Mouse (Mus musculus) heart, adult 2 months (tissue): ENCODE measurements at regions not wholly inside any gene's neighbourhood (a gene's known extent, or its start where the extent isn't known, plus 50 kb on each side); places are given as distances from the start of the nearest gene placed in this dataset.

Source experiments
- DNase-seq, 2 experiments: peaks; one replicate each; pipeline ENCODE4 v3.0.0; 2021
- H3K27ac ChIP-seq: fragments of 200-600 bp; 2 replicates; pipeline ENCODE4 v1.8.1; 2022
- H3K27me3 ChIP-seq: fragments of 200-500 bp; 2 replicates; pipeline ENCODE4 v1.6.1; 2012; ENCODE audit warnings: mild to moderate bottlenecking, low read length, inconsistent platforms, mixed read lengths; ENCODE audit not compliant: control insufficient read depth, insufficient read depth
- H3K36me3 ChIP-seq: fragments of 200-500 bp; 2 replicates; pipeline ENCODE4 v1.6.1; 2012; ENCODE audit warnings: low read length, inconsistent platforms; ENCODE audit not compliant: control insufficient read depth, insufficient read depth
- H3K4me1 ChIP-seq: fragments of 200-500 bp; 2 replicates; pipeline ENCODE4 v1.6.1; 2011; ENCODE audit warnings: low read length; ENCODE audit not compliant: control insufficient read depth, insufficient read depth
- H3K4me3 ChIP-seq: fragments of 200-600 bp; 2 replicates; pipeline ENCODE4 v1.8.1; 2022
- H3K79me2 ChIP-seq: fragments of 200-500 bp; replicated peaks from 2 replicates; pipeline ENCODE4 v1.6.1; 2012; ENCODE audit warnings: mild to moderate bottlenecking, inconsistent platforms, low read length, moderate library complexity, mixed read lengths; ENCODE audit not compliant: control insufficient read depth, insufficient read depth
- H3K9ac ChIP-seq: fragments of 200-500 bp; 2 replicates; pipeline ENCODE4 v1.6.1; 2012; ENCODE audit warnings: low read depth, mild to moderate bottlenecking, control low read depth, inconsistent platforms, low read length, mixed read lengths
- CTCF ChIP-seq: fragments of 200-600 bp; IDR thresholded peaks from 2 replicates; pipeline ENCODE4 v1.8.1; 2022; ENCODE audit warnings: antibody characterized with exemption, mild to moderate bottlenecking, moderate library complexity
- EP300 ChIP-seq: fragments of 200-500 bp; IDR thresholded peaks from 2 replicates; pipeline ENCODE4 v1.6.1; 2011; ENCODE audit warnings: low read depth, low read length, control low read depth; ENCODE audit not compliant: insufficient read depth
- POLR2A ChIP-seq: fragments of 200-500 bp; IDR thresholded peaks from 2 replicates; pipeline ENCODE4 v1.6.1; 2011; ENCODE audit warnings: mild to moderate bottlenecking, low read depth, low read length, control low read depth; ENCODE audit not compliant: insufficient read depth
- WGBS: fragments of 180-500 bp; shearing (Covaris S2); methylation state at CpG from one replicate; pipeline ENCODE4 v1.1.7; 2018; 5-methylcytosine and 5-hydroxymethylcytosine counted together
- intact Hi-C: fragments of 180-260 bp; cut with DNase I; formaldehyde crosslinking; loops from one replicate; pipeline ENCODE4 v1.15.1; 2025

DNA sequence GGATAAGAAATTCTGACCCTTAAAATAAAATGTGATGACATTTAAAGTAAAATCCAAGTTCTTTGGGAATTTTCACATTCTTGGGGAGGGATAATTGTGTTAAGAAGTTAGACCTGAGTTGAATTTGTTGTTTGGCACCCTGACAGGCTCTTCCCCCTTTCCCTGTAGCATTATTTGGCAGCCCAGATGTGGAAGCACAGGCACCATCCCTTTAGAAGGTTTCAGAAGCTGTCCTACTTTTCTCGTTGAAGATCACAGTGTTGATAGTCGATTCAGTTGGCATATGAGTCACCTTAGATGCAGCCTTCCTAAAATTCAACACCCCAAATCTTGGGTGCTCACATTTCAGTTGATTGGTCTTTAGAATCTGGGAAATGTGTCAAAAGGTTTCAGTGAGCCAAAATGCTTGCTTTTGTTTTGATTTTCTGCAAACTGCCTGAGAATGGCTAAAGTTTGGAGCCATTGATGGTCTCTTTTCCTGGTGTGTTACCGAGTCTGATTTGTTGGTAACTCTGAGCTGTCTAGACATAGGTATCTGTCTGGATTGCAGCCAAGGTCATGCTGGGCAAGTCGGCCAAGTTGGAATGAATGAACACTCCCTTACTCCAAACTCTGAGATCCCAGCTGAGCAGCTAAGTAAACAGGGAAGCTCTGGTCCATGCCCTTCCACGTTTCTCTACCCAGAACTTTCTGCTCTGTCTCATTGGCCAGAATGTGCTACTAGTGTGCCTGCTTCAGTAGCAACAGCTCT lies 65.9 kb upstream of the Bmper start:
- DNase-seq = peak in 1 of 2 experiments; percentile 25
- 24% methylated on average over 5 of the region's 5 CpGs for WGBS

DNA sequence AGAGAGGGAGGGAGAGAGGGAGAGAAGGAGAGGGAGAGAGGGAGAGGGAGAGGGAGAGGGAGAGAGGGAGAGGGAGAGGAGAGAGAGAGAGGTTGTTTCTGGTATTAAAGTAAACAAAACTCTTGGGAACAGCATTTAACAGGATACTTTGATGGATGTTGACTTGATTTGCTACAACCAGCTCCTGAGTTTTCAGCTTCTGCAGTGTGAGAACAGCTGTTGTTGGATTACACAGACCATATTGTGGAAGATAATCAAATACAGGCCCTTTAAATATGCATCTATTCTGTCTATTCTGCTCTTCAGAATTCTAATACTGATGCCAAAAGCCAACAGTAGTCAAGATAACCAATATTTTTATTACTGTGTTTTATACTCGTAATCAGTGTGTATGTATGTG lies 64.4 kb upstream of the Bmper start:
- H3K9ac ChIP-seq = no peak overlapping the region
- H3K27ac ChIP-seq = no peak overlapping the region
- WGBS = 59% methylated on average over 1 of the region's 1 CpGs
- H3K36me3 ChIP-seq = no peaks in the 10 kb centered on the region
- H3K4me1 ChIP-seq = no peaks in the 10 kb centered on the region
- H3K79me2 ChIP-seq = no peaks in the 10 kb centered on the region
- no peak overlapping the region for H3K4me3 ChIP-seq
- no peaks in the 10 kb centered on the region for H3K27me3 ChIP-seq
- intact Hi-C loops = no loop called here
- TF ChIP-seq POLR2A (no peak), CTCF (no peak), EP300 (no peak)
- DNase-seq = no peak

More for the DNA sequence above, 65.9 kb upstream of the Bmper start:
- Histone ChIP-seq H3K9ac (no peak overlapping the region), H3K36me3 (no peaks in the 10 kb centered on the region), H3K4me3 (no peak overlapping the region), H3K27me3 (no peaks in the 10 kb centered on the region), H3K27ac (no peak overlapping the region), H3K79me2 (no peaks in the 10 kb centered on the region), H3K4me1 (no peaks in the 10 kb centered on the region)
- TF ChIP-seq EP300 (no peak), CTCF (no peak)
- intact Hi-C loops = no loop called here

DNA sequence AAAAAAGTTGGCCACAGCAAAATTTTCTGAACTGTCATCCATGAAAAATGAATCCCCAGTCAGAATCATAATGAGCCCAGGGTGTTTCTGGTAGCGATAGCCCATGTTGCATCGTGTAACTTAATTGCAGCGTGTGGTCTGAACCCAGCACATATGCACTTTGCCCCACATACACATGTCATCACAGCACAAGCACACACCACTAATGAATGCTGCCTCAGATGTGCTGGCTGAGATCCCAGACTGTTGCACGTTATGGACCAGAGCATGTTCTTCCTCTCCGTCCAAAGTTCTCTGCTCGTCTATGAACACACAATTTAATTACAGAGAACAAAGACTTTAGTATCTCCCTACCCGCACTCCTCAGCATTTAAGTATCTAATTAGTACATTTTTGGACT lies 61.5 kb upstream of the Bmper start:
- DNase-seq = no peak
- Histone ChIP-seq H3K27me3 (no peaks in the 10 kb centered on the region), H3K4me1 (no peaks in the 10 kb centered on the region), H3K27ac (no peak overlapping the region), H3K9ac (no peak overlapping the region), H3K4me3 (no peak overlapping the region), H3K36me3 (no peaks in the 10 kb centered on the region), H3K79me2 (no peaks in the 10 kb centered on the region)
- TF ChIP-seq POLR2A = no peak
- TF ChIP-seq CTCF = no peak
- no peak for TF ChIP-seq EP300
- intact Hi-C loops = no loop called here
- WGBS = 63% methylated on average over 7 of the region's 7 CpGs

DNA sequence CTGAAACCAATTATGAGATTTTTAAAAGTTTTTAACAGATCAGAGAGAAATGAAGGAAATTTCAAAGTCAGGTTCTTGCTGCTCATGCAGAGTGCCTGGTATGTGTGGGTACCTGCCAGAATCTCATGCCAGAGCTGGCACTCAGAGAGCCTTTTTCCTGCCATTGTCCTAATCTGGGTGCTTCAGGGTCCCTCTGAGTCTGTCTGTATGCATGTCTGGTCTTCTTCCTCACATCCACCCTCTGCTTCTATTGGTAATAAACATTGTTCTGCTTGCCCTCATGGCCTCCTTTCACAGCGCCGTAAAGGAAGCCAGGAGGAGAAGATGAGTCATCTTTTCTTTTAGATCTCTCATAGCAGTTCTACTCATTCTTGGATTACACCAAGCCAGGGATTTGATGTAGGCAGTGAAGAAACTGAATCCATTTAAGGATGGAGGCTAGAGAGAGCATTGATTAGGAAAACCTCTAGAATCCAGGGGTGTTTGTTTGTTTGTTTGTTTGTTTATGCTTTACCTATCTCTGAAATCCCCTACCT lies 55.8 kb upstream of the Bmper start:
- no peaks in the 10 kb centered on the region for H3K36me3 ChIP-seq
- no peak overlapping the region for H3K27ac ChIP-seq
- H3K27me3 ChIP-seq = no peaks in the 10 kb centered on the region
- H3K79me2 ChIP-seq = no peaks in the 10 kb centered on the region
- DNase-seq = no peak
- 28% methylated on average over 2 of the region's 2 CpGs for WGBS
- no peak overlapping the region for H3K4me3 ChIP-seq
- peaks cover 2% of the 10 kb centered on the region for H3K4me1 ChIP-seq
- TF ChIP-seq CTCF (no peak), POLR2A (no peak), EP300 (no peak)
- intact Hi-C loops = no loop called here
- no peak overlapping the region for H3K9ac ChIP-seq

DNA sequence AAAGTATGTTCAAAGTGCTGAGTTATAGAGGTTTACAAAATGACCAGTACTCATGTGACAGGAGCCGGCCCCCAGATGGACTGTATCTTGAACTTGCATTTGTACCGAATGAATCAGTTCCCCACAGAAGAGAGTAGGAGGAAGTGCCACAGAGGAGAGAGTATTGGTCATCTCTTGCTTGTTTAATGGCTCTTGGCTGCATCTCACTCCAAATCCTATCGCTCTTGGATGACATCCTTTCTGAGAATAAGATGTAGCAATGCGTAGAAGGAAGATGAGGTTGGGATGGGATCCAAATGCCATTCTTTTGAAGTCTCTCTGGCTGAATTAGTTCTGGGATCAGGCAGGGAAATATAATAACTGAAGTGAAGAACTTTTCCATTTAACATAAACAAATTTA lies 55.2 kb upstream of the Bmper start:
- TF ChIP-seq POLR2A = no peak
- Histone ChIP-seq H3K27ac (no peak overlapping the region), H3K9ac (no peak overlapping the region), H3K36me3 (no peaks in the 10 kb centered on the region), H3K4me3 (no peak overlapping the region), H3K4me1 (peaks cover 2% of the 10 kb centered on the region), H3K27me3 (no peaks in the 10 kb centered on the region), H3K79me2 (no peaks in the 10 kb centered on the region)
- WGBS = 58% methylated on average over 4 of the region's 4 CpGs
- DNase-seq = no peak
- intact Hi-C loops = no loop called here

DNA sequence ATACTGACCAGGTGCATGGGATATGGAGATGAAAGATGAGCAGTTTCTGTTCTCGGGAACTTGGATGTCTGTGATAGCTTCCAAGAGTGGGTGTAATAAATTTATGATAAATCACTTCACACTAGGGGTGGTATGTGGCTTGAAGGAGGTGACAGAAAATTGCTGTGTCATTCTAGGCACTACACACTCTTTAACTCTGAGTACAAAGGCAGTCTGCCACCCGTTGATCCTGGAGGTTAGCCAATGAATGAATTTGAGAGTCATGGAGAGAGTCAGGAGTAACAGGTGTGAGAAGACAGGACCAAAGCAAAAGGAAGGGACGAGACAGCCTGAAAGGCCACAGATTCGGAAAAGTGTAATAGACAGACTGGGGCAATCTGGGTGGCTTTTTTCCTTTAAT lies 54.7 kb upstream of the Bmper start:
- Histone ChIP-seq H3K79me2 (no peaks in the 10 kb centered on the region), H3K9ac (no peak overlapping the region), H3K27ac (no peak overlapping the region), H3K4me3 (no peak overlapping the region), H3K36me3 (no peaks in the 10 kb centered on the region), H3K4me1 (peaks cover 2% of the 10 kb centered on the region), H3K27me3 (no peaks in the 10 kb centered on the region)
- WGBS = 53% methylated on average over 4 of the region's 4 CpGs
- DNase-seq = no peak
- intact Hi-C loops = no loop called here
- TF ChIP-seq EP300 (no peak), POLR2A (no peak), CTCF (no peak)
